Mouse (Mus musculus) heart, adult 8-10 months (tissue): ENCODE measurements at regions not wholly inside any gene's neighbourhood (a gene's known extent, or its start where the extent isn't known, plus 50 kb on each side); places are given as distances from the start of the nearest gene placed in this dataset.
A peak's percentile ranks its signal among the peaks of the same experiment; 100 is the strongest.
"Not testable (repeated sequence)": the region's sequence is repeated elsewhere in the genome, so short reads cannot be mapped to it uniquely, and the experiment has no call there.

Experiments
- DNase-seq: peaks from one replicate; pipeline ENCODE4 v3.0.0; 2022; ENCODE audit warnings: low spot score

GRCm38 (mm10) chr5:74829003-74829402, 126.3 kb upstream of the Lnx1 start:
- no peak for DNase-seq

- DNase-seq, result no peak
Measured at GRCm38 (mm10) chr5:74827944-74828343, 125.2 kb upstream of the Lnx1 start.

DNA sequence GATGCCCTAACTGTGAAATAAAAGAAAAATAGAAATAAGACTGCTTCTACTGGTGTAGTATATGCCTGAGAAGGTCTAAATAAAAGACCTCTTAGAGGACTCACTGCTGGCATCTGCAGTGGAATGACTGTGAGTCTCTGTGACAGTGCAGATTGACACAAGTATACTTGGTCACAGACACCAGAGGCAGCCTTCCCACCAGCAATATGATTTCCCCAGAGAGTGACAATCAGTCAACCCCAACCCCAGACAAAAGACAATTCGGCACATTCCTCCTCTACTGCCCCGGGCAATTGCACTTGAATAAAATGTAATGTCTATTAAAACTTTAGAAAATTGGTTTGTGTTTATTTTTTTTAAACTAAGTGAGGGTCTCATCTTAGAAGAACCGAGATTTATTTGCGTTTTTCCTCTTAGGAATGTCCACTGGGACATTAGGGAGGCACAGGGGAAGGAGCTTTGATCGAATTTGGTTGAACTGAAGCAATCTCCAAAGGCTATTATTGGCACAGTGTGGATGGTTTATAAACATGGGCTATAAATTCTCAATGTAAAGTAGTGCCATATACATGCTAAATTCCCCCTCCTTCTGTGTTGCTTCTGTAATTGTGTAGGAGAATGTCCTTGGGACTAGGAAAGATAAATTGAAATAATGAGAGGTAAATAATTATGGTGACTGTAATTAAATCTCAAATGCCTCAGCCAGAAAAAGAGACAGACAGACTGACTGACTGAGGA, 123.0 kb upstream of the Lnx1 start:
- DNase-seq, result no peak

DNA sequence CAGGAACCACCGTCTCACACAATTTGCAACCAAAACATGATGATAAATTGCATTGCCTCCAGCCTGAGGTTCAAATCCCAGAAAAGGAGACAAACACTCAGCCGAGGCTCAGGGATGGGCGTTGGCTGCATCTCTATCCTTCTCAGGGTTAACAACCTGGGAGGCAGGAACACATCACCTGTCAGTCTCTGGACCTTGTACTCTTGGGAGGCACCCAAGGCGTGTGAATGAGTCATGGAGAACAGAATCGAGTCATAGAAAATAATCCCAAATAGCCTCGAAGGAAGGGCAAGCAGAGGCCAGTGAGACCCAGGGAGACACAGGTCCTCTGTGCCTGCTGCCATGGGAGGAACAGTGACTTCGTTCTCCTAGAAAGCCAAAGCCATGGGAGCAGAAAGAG, 121.0 kb upstream of the Lnx1 start:
- DNase-seq, result no peak

DNA sequence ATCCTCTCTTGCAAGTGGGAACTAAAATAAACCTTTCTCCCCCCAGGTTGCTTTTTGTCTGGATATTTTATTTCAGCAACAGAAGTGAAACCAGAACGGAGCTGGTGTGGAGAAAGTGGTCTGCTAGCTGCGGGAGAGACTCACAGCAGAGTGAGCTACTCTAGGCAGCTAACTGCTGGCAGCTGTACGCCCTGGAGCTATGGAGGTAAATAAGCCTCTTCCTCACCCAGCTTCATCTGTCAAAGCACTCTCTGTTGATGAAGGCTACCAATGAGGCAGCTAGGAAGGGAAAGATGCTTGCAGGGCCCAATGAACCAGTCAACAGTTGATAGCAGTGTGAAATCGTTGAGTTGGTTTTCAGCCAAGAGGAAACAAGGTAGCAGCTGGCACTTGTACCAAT, 119.3 kb upstream of the Lnx1 start:
- DNase-seq, result no peak

GRCm38 (mm10) chr5:74816523-74816922, 113.8 kb upstream of the Lnx1 start:
- DNase-seq, result no peak

DNA sequence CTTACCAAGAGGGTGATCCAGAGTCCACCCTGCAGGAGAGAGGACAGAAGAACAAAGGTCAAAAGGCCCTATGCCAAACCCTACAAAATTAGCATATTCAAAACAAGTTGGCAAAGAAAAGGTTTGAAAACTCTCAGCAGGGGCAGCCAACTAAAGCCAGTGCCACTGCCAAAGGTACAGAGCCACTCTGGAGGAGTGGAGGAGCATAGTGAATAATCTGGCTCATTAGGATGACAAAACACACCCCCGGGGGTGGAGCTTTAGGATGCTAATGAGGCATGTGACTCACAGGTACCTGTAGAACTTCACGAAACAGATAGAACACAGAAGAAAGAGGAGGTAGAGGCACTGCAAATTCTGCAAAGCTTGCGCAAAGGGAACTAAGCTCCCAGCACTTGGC, 110.7 kb upstream of the Lnx1 start:
- DNase-seq, result no peak

GRCm38 (mm10) chr5:74811046-74811445, 108.3 kb upstream of the Lnx1 start:
- DNase-seq, result no peak

DNA sequence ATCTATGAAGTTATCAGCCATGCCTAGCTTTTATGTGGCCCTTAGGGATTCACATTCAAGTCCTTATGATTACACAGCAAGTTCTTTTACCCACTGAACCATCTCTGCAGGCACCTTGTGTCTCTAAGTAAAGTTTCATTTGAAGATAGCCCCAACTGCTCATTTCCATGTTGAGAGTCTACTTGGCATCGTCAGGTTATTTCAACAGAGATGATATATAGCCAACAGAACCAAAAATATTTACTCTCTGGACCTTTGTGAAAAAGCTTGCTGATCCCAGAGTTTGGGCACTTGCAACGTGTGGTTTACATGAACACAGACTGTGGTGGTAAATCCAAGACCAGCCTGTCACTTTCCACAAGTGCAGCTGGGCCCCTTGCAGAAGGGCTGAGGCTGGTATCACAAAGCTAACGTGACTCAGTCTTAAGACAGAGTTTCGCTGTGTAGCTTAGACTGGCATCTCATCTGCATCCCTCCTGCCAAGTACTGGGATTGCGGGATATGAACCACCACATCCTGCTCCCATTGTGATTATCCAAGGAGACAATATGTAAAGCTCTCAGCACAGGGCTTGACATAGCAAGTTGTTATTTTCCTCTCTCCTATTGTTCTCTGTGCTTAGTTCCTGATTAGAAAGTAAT, 105.0 kb upstream of the Lnx1 start:
- DNase-seq, result no peak

- no peak for DNase-seq
Measured at GRCm38 (mm10) chr5:74801946-74802345, 99.2 kb upstream of the Lnx1 start.

DNA sequence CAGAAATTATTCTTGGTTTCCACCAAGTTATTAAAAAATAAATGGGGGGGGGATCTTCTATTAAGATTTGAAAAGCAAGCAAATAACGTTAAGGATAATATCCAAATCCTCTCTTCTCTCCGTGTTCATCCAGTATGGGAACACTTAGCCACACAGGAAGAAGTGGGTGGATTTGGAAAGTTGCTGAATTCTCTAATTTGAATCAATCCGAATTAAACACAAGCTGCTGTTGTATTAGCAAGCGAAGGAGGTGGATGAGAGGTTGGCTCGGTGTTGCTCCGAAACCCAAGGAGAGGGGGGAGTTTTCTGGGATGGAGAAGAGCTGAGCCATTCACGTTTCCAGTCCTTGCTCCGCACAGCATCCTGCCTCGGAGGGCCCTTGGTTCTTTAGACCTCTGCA, 97.6 kb upstream of the Lnx1 start:
- DNase-seq, result no peak

DNA sequence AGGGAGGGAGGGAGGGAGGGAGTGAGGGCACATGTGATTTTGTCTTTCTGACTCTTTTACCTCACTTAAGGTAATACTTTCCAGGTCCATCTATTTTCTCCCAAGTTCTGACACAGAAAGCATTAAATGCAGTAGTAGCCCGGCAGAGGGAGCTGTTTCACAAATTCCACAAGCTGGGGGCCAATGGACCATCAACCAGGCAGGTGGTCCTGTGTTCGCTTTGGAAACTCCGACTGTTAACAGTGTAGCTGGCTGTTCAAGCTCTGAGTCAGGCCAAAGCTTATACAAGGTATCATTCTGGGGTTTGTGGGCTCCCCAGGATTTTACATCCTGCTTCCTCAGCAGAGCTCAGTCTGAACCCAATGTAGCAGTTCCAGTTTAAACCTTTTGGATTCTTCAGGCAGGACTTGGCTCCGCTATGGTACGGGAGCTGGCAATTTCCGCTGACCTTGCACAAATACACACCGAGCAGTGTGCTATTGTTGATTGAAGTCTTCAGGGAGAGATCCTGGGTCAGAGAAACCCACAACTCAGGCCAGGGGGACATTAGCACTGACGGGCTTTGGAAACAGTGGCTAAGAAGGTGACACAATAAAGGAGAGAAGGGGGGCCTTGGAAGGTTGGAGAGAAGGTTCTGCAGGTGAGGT, 93.8 kb upstream of the Lnx1 start:
- DNase-seq, result peak; percentile 51

DNA sequence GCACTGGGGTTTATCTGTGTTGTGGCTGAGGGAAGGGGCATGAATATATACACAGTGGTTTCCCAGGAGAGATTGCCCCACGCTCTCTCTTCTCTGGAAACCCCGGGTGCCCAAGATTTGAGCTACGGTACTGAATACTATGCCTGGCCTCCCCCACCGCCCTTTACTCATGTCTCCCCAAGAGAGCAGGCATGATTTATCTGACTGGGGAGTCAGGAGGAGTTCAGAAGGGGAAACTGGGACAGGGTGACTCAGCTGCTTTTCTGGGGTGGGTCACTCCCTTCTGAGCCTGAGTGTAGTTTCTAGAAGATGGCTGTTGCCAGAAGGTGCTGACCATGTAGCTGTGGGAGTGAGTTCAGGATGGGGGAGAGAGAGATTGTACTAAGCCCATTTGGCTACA, 92.0 kb upstream of the Lnx1 start:
- DNase-seq, result peak; percentile 47

- peak; percentile 48 for DNase-seq
Measured at GRCm38 (mm10) chr5:74793431-74793830, 90.7 kb upstream of the Lnx1 start.

DNA sequence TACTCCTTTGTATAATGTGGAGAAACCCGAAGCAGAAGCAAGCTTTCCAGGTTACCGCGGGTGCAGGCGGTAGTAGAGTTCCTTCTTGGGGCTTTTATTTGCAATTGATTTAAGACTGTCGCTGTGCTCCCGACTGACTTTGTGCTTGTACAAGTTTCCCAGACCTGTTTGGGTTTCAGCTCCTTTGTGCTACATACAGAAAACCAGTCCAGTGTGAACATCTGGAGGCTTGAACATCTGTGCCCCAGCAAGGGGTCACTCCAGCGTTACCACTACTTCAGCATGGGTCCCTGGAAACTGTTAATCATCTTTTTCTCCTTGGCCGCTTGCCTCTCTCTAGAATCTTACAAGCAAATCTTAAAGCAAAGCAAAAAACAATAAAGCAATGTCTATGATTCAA, 90.2 kb upstream of the Lnx1 start:
- DNase-seq, result no peak

DNA sequence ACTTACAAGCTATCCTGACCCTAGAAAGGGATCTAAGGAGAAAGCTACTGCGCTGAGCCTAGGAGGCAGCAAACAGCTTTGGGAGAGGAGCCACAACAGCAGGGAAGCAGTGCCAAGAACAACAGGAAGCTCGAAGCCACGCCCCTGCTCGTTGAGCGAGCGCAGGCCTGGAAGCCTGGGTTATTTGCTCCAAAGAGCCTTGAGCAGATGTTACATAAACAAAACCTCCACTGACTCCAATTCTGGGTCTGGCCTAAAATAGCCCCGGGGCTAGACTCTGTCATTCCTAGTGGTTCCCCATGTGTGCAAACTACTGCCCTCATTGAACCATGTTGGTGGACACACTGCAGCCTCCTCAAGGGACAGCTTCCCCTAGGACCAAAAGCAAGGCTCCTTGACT, 89.6 kb upstream of the Lnx1 start:
- DNase-seq, result peak; percentile 96

GRCm38 (mm10) chr5:74790501-74790900, 87.8 kb upstream of the Lnx1 start:
- not testable (repeated sequence) for DNase-seq

- peak; percentile 36 for DNase-seq
Measured at GRCm38 (mm10) chr5:74783906-74784305, 81.2 kb upstream of the Lnx1 start.

DNA sequence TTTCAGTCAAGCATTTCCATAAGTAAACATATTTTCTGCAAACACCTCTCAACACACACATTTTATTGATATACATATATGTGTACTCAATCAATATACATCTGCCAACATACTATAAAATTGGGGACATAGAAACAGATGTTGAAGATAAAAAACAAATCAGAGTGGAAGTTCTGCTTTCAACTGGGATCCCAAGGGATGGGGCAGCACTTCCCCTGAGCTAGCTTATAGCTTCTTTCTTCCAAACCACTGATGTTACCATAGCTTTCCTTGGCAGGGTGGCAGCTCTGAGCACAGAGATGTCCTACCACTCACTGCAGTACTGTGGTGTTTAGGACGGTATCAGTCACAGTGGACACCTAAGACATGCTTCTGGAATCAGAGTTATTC, 75.4 kb upstream of the Lnx1 start:
- DNase-seq, result no peak

- no peak for DNase-seq
Measured at GRCm38 (mm10) chr5:74777381-74778075, 74.8 kb upstream of the Lnx1 start.

- DNase-seq, result no peak
Measured at GRCm38 (mm10) chr5:74776081-74776480, 73.4 kb upstream of the Lnx1 start.

DNA sequence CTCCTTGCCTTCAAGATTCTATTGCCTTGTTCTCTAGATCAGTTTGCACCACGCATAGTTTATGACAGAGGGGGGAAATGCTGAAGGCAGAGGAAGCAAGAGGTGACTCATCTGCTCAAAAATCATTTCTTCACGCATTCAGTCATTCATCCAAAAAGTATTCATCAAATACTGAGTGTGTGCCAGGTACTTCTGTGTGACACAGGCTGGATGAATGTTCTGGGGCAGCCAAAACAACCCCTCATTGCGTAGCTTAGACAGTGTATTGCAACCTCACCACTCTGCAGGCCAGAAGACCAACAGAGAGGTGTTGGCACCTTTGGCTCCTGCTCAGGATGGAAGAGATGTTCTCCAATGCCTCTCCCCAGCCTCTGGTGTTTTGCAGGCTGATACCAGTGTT, 72.9 kb upstream of the Lnx1 start:
- no peak for DNase-seq
